Mouse (Mus musculus) stomach, postnatal 0 days (tissue): ENCODE measurements at regions not wholly inside any gene's neighbourhood (a gene's known extent, or its start where the extent isn't known, plus 50 kb on each side); places are given as distances from the start of the nearest gene placed in this dataset.

Experiments
- CTCF ChIP-seq: IDR thresholded peaks from 2 replicates; pipeline ENCODE4 v1.5.1; 2016; ENCODE audit warnings: antibody characterized with exemption, low read depth, mild to moderate bottlenecking, moderate library complexity
- EP300 ChIP-seq: optimal IDR thresholded peaks from 2 replicates; pipeline ENCODE3; 2016; ENCODE audit warnings: antibody characterized with exemption

DNA sequence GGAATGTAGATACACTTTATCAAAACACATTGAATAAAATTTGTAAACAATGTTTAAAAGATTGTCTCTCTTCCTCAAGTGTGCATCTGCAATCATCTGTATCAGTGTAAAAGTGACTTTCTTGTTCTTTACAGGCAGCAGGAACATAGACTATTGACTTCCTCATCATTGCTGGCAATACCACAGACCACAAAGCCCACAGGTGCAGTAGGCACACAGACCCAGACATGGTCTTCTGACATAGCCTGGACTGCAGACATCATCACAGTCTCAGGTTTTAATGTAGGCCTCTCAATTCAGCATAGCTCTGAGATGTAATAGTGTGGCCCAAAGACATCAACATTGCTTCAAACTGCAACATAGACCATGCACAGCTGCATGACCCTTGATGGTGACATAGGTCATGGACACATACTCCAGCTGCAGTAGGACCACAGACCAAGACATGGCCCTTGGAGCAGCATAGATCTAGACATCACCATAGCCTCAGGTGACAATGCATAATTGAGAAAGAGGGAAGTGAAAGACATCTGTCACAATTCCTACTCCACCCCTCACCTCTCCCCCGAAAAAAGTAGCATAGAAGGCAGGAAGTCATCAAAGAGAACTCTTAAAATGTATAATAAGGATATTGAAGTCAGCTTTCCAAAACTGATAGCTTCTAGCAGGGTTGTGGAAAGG is 74.1 kb upstream of the Speer2 start:
- TF ChIP-seq CTCF (no peak), EP300 (no peak)
